7 mouse cellular contexts compared by ENCODE assay signal in the genomic region with DNA sequence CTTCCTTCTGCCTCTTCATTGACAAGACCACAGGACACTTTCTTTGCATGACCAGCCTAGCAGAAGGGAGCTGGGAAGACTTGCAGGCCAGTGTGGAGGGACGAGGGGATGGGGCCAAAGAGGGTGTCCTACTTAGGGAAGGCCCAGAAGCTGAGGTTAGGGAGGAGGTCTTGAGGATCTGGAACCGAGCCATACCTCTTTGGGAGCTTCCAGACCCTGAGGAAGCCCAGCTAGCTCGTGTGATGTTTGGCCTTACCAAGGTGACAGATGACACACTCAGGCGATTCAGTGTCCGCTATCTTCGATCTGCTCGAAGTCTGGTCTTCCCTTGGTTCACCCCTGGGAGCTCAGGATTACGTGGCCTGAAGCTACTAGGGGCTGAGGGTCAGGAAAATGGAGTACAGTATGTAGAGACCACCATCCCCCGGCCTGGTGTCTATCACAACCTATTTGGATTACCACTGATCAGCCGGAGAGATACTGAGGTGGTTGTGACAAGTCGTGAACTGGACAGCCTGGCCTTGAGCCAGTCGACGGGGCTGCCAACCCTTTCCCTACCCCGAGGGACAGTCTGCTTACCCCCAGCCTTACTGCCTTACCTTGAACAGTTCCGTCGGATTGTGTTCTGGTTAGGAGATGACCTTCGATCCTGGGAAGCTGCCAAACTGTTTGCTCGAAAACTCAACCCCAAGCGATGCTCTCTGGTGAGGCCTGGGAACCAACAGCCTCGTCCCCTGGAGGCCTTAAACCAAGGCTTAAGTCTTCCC. TPM values are rescaled to one million over a fixed set of nuclear protein-coding genes. Genes with fewer than 3 reads are reported as not detected.
DNase-seq lines count a peak whose midpoint lies in the region; ATAC-seq and TF ChIP-seq lines count a peak whose summit lies in the region.

No protein-coding gene starts in this region.

- no peaks in the 10 kb centered on the region for H3K27me3 ChIP-seq in CH12.LX (replicated peaks)
- H3K27me3 ChIP-seq in G1E (ENCODE audit: insufficient read depth, low read length) = no peaks in the 10 kb centered on the region
- no peaks in the 10 kb centered on the region for H3K27me3 ChIP-seq in hindbrain, embryonic 12.5 days
- no peaks in the 10 kb centered on the region for H3K27me3 ChIP-seq in limb, embryonic 15.5 days

- peak overlapping the region; percentile 47; the same call in 1 of the 2 replicates for H3K9ac ChIP-seq in CH12.LX (ENCODE audit: insufficient read depth, low read depth)
- H3K9ac ChIP-seq in hindbrain, embryonic 12.5 days = peak overlapping the region; percentile 89
- no peak overlapping the region for H3K9ac ChIP-seq in limb, embryonic 15.5 days

- ATAC-seq in G1E (ENCODE audit: extremely low read depth, insufficient number of reproducible peaks, low FRiP score, poor library complexity, severe bottlenecking) = no peak
- no peak for ATAC-seq in hindbrain, embryonic 12.5 days (ENCODE audit: low FRiP score)
- ATAC-seq in limb, embryonic 15.5 days (ENCODE audit: insufficient number of reproducible peaks, low FRiP score, low TSS enrichment, low read depth) = no peak

- no peak for TF ChIP-seq CTCF in CH12.LX (conservative IDR thresholded peaks at IDR 0.05 in 1 of 2, IDR thresholded peaks at IDR 0.05 in 1 of 2; ENCODE audit: low read depth in 2 of 2, low read length in 2 of 2)
- no peak for TF ChIP-seq CTCF in G1E (IDR thresholded peaks at IDR 0.05; ENCODE audit: low read depth, low read length)

- H3K9me3 ChIP-seq in CH12.LX (replicated peaks; ENCODE audit: low read length) (no peaks in the 10 kb centered on the region), G1E (replicated peaks) (no peaks in the 10 kb centered on the region)
- no peaks in the 10 kb centered on the region for H3K9me3 ChIP-seq in hindbrain, embryonic 12.5 days (replicated peaks)
- H3K9me3 ChIP-seq in limb, embryonic 15.5 days = no peaks in the 10 kb centered on the region

- H3K4me1 ChIP-seq in CH12.LX (ENCODE audit: control insufficient read depth in 1 of 2, insufficient read depth in 2 of 2) = peaks cover 15 to 37% of the 10 kb centered on the region in 2 experiments
- H3K4me1 ChIP-seq in G1E (ENCODE audit: insufficient read depth, low read depth, low read length) = peaks cover 60% of the 10 kb centered on the region
- H3K4me1 ChIP-seq in hindbrain, embryonic 12.5 days = peaks cover 23% of the 10 kb centered on the region
- peaks cover 32% of the 10 kb centered on the region for H3K4me1 ChIP-seq in limb, embryonic 15.5 days

- in situ Hi-C loops in CH12.LX (cut with MboI; ENCODE audit: low pct_ligation_motif_present, low pct_unique_long_range_greater_than_20kb, low sequenced_read_pairs) = no loop called here

- H3K4me2 ChIP-seq in CH12.LX (ENCODE audit: insufficient read depth, low read depth, poor library complexity, severe bottlenecking) = peak overlapping the region; percentile 41
- peak overlapping the region; percentile 96 for H3K4me2 ChIP-seq in hindbrain, embryonic 12.5 days (replicated peaks)
- peak overlapping the region; percentile 82 for H3K4me2 ChIP-seq in limb, embryonic 15.5 days

- H3K79me2 ChIP-seq in CH12.LX (replicated peaks; ENCODE audit: control insufficient read depth, extremely low read depth, insufficient read depth, poor library complexity, severe bottlenecking) = peaks cover 19% of the 10 kb centered on the region

- dilution Hi-C loops in CH12.LX (cut with MboI; ENCODE audit: extremely low pct_ligation_motif_present, extremely low pct_unique_long_range_greater_than_20kb, low sequenced_read_pairs) = no loop called here

- no peak for TF ChIP-seq EP300 in CH12.LX (IDR thresholded peaks at IDR 0.05; ENCODE audit: low read length)

- WGBS in hindbrain, embryonic 12.5 days = 94% methylated on average over 20 of the region's 20 CpGs
- 90% methylated on average over 20 of the region's 20 CpGs for WGBS in limb, embryonic 15.5 days

- H3K36me3 ChIP-seq in CH12.LX (replicated peaks in 1 of 2; ENCODE audit: control insufficient read depth in 1 of 2, insufficient read depth in 1 of 2, low read length in 1 of 2) = peaks cover 42 to 78% of the 10 kb centered on the region in 2 experiments
- peaks cover 83% of the 10 kb centered on the region for H3K36me3 ChIP-seq in G1E (replicated peaks)
- peaks cover 49% of the 10 kb centered on the region for H3K36me3 ChIP-seq in hindbrain, embryonic 12.5 days
- H3K36me3 ChIP-seq in limb, embryonic 15.5 days = peaks cover 53% of the 10 kb centered on the region

- DNase-seq in CH12.LX (ENCODE audit: extremely low read depth) (no peak), G1E (ENCODE audit: low spot score) (no peak)
- DNase-seq in right cerebral cortex, postnatal 4 days = no peak
- no peak for DNase-seq in gastrocnemius, postnatal 10 days
- DNase-seq in lung, postnatal 25 days (ENCODE audit: low spot score) = no peak

- TF ChIP-seq POLR2A in CH12.LX (IDR thresholded peaks at IDR 0.05; ENCODE audit: low read depth, low read length) = no peak

- no peak overlapping the region for H3K27ac ChIP-seq in CH12.LX (ENCODE audit: insufficient read depth, low read depth)
- no peak overlapping the region for H3K27ac ChIP-seq in hindbrain, embryonic 12.5 days
- H3K27ac ChIP-seq in limb, embryonic 15.5 days = 0 out of 2 replicates have a peak overlapping the region, but pooled peaks have one; percentile 86

- H3K4me3 ChIP-seq in CH12.LX (replicated peaks in 1 of 3; ENCODE audit: low read depth in 2 of 3, low read length in 2 of 3, poor library complexity in 1 of 3) = peak overlapping the region; percentile 94 to 96 (median 95)
- peak overlapping the region; percentile 96 for H3K4me3 ChIP-seq in G1E (ENCODE audit: low read depth, low read length)
- H3K4me3 ChIP-seq in hindbrain, embryonic 12.5 days = peak overlapping the region; percentile 97
- peak overlapping the region; percentile 96 for H3K4me3 ChIP-seq in limb, embryonic 15.5 days

- no peak for TF ChIP-seq RAD21 in CH12.LX (IDR thresholded peaks at IDR 0.05; ENCODE audit: low read depth, low read length)

TF ChIP-seq in CH12.LX, 34 proteins besides CTCF, POLR2A, EP300 and RAD21:
- no peak for TF ChIP-seq ELF1 (IDR thresholded peaks at IDR 0.05; ENCODE audit: low read depth, low read length)

RNA-seq across cellular contexts. Expression of gene Mrpl43, which starts 1.4 kb away (rescaled TPM):
- total RNA-seq in CH12.LX (2012; rRNA removed) (72.7 and 76.6 TPM in 2 replicates), CH12.LX (2014; rRNA removed) (63.5 and 72.7 TPM in 2 replicates), G1E (2014; fragmentation: Nextera tagmentation) (35.6 and 41.8 TPM in 2 replicates), G1E (2017) (39.7 and 42.2 TPM in 2 replicates)
- polyA plus RNA-seq in CH12.LX (2012; ENCODE audit: insufficient read length, low read depth) (75.1 and 77.9 TPM in 2 replicates), G1E (2012) (91.6 and 94.7 TPM in 2 replicates)
- polyA plus RNA-seq in hindbrain, embryonic 12.5 days (2016; fragmentation: Nextera tagmentation; extraction: Ambion mirVana) = 79.4 and 81.6 TPM in 2 replicates
- polyA plus RNA-seq in limb, embryonic 15.5 days (2015; fragmentation: Nextera tagmentation; extraction: Ambion mirVana) = 62.5 and 65.1 TPM in 2 replicates
- 10 to 100 TPM; 32.4 to 33.7 TPM for total RNA-seq in gastrocnemius, postnatal 10 days (2021)

RNA-seq across cellular contexts. Expression of gene Twnk, which starts 2.1 kb away (rescaled TPM):
- total RNA-seq in CH12.LX (2012; rRNA removed) (18.9 and 21.9 TPM in 2 replicates), CH12.LX (2014; rRNA removed) (12.4 and 14.0 TPM in 2 replicates), G1E (2014; fragmentation: Nextera tagmentation) (19.3 and 22.4 TPM in 2 replicates), G1E (2017) (20.4 and 22.0 TPM in 2 replicates)
- polyA plus RNA-seq in CH12.LX (2012; ENCODE audit: insufficient read length, low read depth) (30.1 and 32.4 TPM in 2 replicates), G1E (2012) (14.1 and 14.7 TPM in 2 replicates)
- 19.7 and 21.7 TPM in 2 replicates for polyA plus RNA-seq in hindbrain, embryonic 12.5 days (2016; fragmentation: Nextera tagmentation; extraction: Ambion mirVana)
- 19.6 and 19.8 TPM in 2 replicates for polyA plus RNA-seq in limb, embryonic 15.5 days (2015; fragmentation: Nextera tagmentation; extraction: Ambion mirVana)
- total RNA-seq in gastrocnemius, postnatal 10 days (2021) = 10 to 100 TPM; 13.8 to 14.7 TPM

RNA-seq across cellular contexts. Expression of gene Lzts2, which starts 6.6 kb away (rescaled TPM):
- total RNA-seq in CH12.LX (2012; rRNA removed) (17.5 and 22.1 TPM in 2 replicates), CH12.LX (2014; rRNA removed) (0.68 and 0.73 TPM in 2 replicates), G1E (2014; fragmentation: Nextera tagmentation) (25.6 and 32.7 TPM in 2 replicates), G1E (2017) (21.7 and 28.5 TPM in 2 replicates)
- polyA plus RNA-seq in CH12.LX (2012; ENCODE audit: insufficient read length, low read depth) (2.2 and 3.1 TPM in 2 replicates), G1E (2012) (122 and 157 TPM in 2 replicates)
- 71.0 and 72.1 TPM in 2 replicates for polyA plus RNA-seq in hindbrain, embryonic 12.5 days (2016; fragmentation: Nextera tagmentation; extraction: Ambion mirVana)
- polyA plus RNA-seq in limb, embryonic 15.5 days (2015; fragmentation: Nextera tagmentation; extraction: Ambion mirVana) = 66.8 and 68.3 TPM in 2 replicates
- total RNA-seq in gastrocnemius, postnatal 10 days (2021) = 10 to 100 TPM; 35.4 to 43.4 TPM

RNA-seq across cellular contexts. Expression of gene Sema4g, which starts 18.7 kb away (rescaled TPM):
- total RNA-seq in CH12.LX (2012; rRNA removed) (0.55 and 1.1 TPM in 2 replicates), CH12.LX (2014; rRNA removed) (0.38 and 0.71 TPM in 2 replicates), G1E (2014; fragmentation: Nextera tagmentation) (0.30 TPM in 1 of 2 replicates, not detected in the other), G1E (2017) (0.12 and 0.22 TPM in 2 replicates)
- polyA plus RNA-seq in CH12.LX (2012; ENCODE audit: insufficient read length, low read depth) (8.3 and 8.4 TPM in 2 replicates), G1E (2012) (0.11 and 0.13 TPM in 2 replicates)
- polyA plus RNA-seq in hindbrain, embryonic 12.5 days (2016; fragmentation: Nextera tagmentation; extraction: Ambion mirVana) = 10.6 and 11.4 TPM in 2 replicates
- polyA plus RNA-seq in limb, embryonic 15.5 days (2015; fragmentation: Nextera tagmentation; extraction: Ambion mirVana) = 3.8 and 4.9 TPM in 2 replicates
- total RNA-seq in gastrocnemius, postnatal 10 days (2021) = 1 to 10 TPM; 1.6 TPM

RNA-seq across cellular contexts. Expression of gene Pdzd7, which starts 37.9 kb away (rescaled TPM):
- total RNA-seq in CH12.LX (2012; rRNA removed) (0.04 and 0.17 TPM in 2 replicates), CH12.LX (2014; rRNA removed) (0.12 and 0.20 TPM in 2 replicates), G1E (2014; fragmentation: Nextera tagmentation) (not detected in 2 replicates), G1E (2017) (0.05 TPM in 1 of 2 replicates, not detected in the other)
- polyA plus RNA-seq in CH12.LX (2012; ENCODE audit: insufficient read length, low read depth) (0.15 TPM in 1 of 2 replicates, not detected in the other), G1E (2012) (0.02 and 0.04 TPM in 2 replicates)
- polyA plus RNA-seq in hindbrain, embryonic 12.5 days (2016; fragmentation: Nextera tagmentation; extraction: Ambion mirVana) = 0.72 and 0.81 TPM in 2 replicates
- polyA plus RNA-seq in limb, embryonic 15.5 days (2015; fragmentation: Nextera tagmentation; extraction: Ambion mirVana) = 0.16 and 0.37 TPM in 2 replicates
- total RNA-seq in gastrocnemius, postnatal 10 days (2021) = 10 to 100 TPM; 12.4 to 19.5 TPM

Comparison
In these comparisons a context has a peak if more than half of its experiments do, and no peak if none do; other contexts are left out.
1. H3K4me2 ChIP-seq: peak in every context shown above with its lines; median percentile 96 in hindbrain, embryonic 12.5 days; 82 in limb, embryonic 15.5 days; 41 in CH12.LX.
2. RNA of gene Lzts2, which starts 6.6 kb away (polyA plus RNA-seq): 122 to 157 TPM in G1E, 71.0 to 72.1 TPM in hindbrain, embryonic 12.5 days and 66.8 to 68.3 TPM in limb, embryonic 15.5 days; 2.2 to 3.1 TPM in CH12.LX; every median in the first group is over 10 times any median in the second.
3. Peak in every context shown above with its lines, with median percentiles within 50 percentile points of each other: H3K4me3 ChIP-seq.